Mouse (Mus musculus) embryonic facial prominence, embryonic 11.5 days (tissue): ENCODE results near the gene Gapdh. TPM values are rescaled to one million over a fixed set of nuclear protein-coding genes. Genes with fewer than 3 reads are reported as not detected.

Source experiments
- ATAC-seq: fragments of 200-750 bp; cut with Nextera tagmentation; replicated peaks from 2 replicates; pipeline ENCODE4 v1.8.0; 2017; ENCODE audit warnings: low read depth; ENCODE audit not compliant: insufficient number of reproducible peaks, low FRiP score, low TSS enrichment
- DNase-seq: peaks from one replicate; pipeline ENCODE4 v3.0.0-alpha.2; 2015; ENCODE audit warnings: low spot score
- H3K27ac ChIP-seq: fragments of 300-500 bp; sonication (generic); replicated peaks from 2 replicates; pipeline ENCODE4 v1.5.1; 2014; ENCODE audit warnings: mild to moderate bottlenecking, low read depth, low read length, control low read depth
- H3K27me3 ChIP-seq: fragments of 300-500 bp; sonication (generic); 2 replicates; pipeline ENCODE4 v1.6.1; 2014; ENCODE audit warnings: mild to moderate bottlenecking, low read length, moderate library complexity, mixed read lengths; ENCODE audit not compliant: control insufficient read depth, insufficient read depth
- H3K36me3 ChIP-seq: fragments of 300-500 bp; sonication (generic); replicated peaks from 2 replicates; pipeline ENCODE4 v1.6.1; 2014; ENCODE audit warnings: low read depth, mild to moderate bottlenecking, low read length, moderate library complexity, mixed read lengths; ENCODE audit not compliant: control insufficient read depth, insufficient read depth
- H3K4me1 ChIP-seq: fragments of 300-500 bp; sonication (generic); 2 replicates; pipeline ENCODE4 v1.6.1; 2014; ENCODE audit warnings: low read length, mixed read lengths; ENCODE audit not compliant: control insufficient read depth, insufficient read depth
- H3K4me2 ChIP-seq: fragments of 300-500 bp; sonication (generic); 2 replicates; pipeline ENCODE4 v1.6.1; 2014; ENCODE audit warnings: low read depth, mild to moderate bottlenecking, control low read depth, low read length, moderate library complexity
- H3K4me3 ChIP-seq: fragments of 300-500 bp; sonication (generic); 2 replicates; pipeline ENCODE4 v1.5.1; 2014; ENCODE audit warnings: low read depth, low read length, control low read depth
- H3K9ac ChIP-seq: fragments of 300-500 bp; sonication (generic); replicated peaks from 2 replicates; pipeline ENCODE4 v1.6.1; 2014; ENCODE audit warnings: mild to moderate bottlenecking, control low read depth, low read length
- H3K9me3 ChIP-seq: fragments of 300-500 bp; sonication (generic); replicated peaks from 2 replicates; pipeline ENCODE4 v1.6.1; 2016; ENCODE audit warnings: mild to moderate bottlenecking, low read length, inconsistent platforms, mixed read lengths; ENCODE audit not compliant: control insufficient read depth
- WGBS: fragments of 180-500 bp; shearing (Covaris S2); extraction: QIAGEN DNeasy Blood & Tissue Kit; methylation state at CpG from one replicate; pipeline ENCODE4 v1.1.7; 2014; 5-methylcytosine and 5-hydroxymethylcytosine counted together
- polyA plus RNA-seq: library from polyadenylated mRNA; unstranded; fragments of >200 nt; fragmentation: Nextera tagmentation; extraction: Ambion mirVana; gene quantifications from 2 replicates; pipeline ENCODE4 v1.2.1, GENCODE M21; 2014

Gene Gapdh
- polyA plus RNA-seq, 1 experiment from 2014 or later: 2,314 TPM

DNA sequence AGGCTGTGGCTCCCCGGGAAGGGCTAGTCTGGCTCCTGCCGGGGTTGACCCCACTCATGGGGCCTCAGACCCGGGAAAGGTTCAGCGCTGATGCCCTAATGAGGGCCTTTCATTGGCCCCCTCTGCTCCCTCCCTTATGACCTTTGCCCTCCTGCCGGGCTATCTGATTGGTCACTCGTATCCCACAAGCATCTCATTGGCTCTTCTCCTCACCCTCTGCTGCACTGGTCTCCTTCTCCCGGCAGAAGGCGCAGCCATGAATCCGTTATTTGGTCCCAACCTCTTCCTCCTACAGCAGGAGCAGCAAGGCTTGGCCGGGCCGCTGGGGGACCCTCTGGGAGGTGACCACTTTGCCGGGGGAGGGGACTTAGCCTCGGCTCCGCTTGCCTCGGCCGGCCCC, 21.3 kb downstream of the Gapdh start, which contains the start of gene Iffo1:
Gene Iffo1 (plus strand): TSS at position 241 of the 400 bp plus-strand sequence.
- H3K27ac ChIP-seq: peak within 1 kb of the TSS; percentile 82
- peak within 1 kb of the TSS; percentile 76 for H3K4me3 ChIP-seq
- peak within 1 kb of the TSS; percentile 79 for H3K9ac ChIP-seq
- ATAC-seq (peak; percentile 93), DNase-seq (peak; percentile 93)
- H3K9me3 ChIP-seq: no peaks in the 10 kb centered on the region
- under 1% methylated on average over 16 of the region's 16 CpGs for WGBS
- H3K4me2 ChIP-seq: peak within 1 kb of the TSS; percentile 86
- no peaks in the 10 kb centered on the region; the same call in 1 of the 2 replicates for H3K4me1 ChIP-seq
- H3K36me3 ChIP-seq: peaks cover 6% of the 10 kb centered on the region; the same call in 1 of the 2 replicates
- no peaks in the 10 kb centered on the region for H3K27me3 ChIP-seq

- no peaks in the 10 kb centered on the region for H3K9me3 ChIP-seq
- H3K27ac ChIP-seq: no peak overlapping the region
- WGBS: 84% methylated on average over 9 of the region's 9 CpGs
- no peak overlapping the region for H3K4me2 ChIP-seq
- no peaks in the 10 kb centered on the region; the same call in 1 of the 2 replicates for H3K4me1 ChIP-seq
- H3K36me3 ChIP-seq: peaks cover 6% of the 10 kb centered on the region; the same call in 1 of the 2 replicates
- no peak overlapping the region for H3K9ac ChIP-seq
- ATAC-seq (no peak), DNase-seq (no peak)
- no peaks in the 10 kb centered on the region for H3K27me3 ChIP-seq
- no peak overlapping the region for H3K4me3 ChIP-seq
Measured at GRCm38 (mm10) chr6:125143904-125144303, 22.4 kb downstream of the Gapdh start.

GRCm38 (mm10) chr6:125143128-125143527, 23.1 kb downstream of the Gapdh start:
- no peaks in the 10 kb centered on the region for H3K4me1 ChIP-seq
- H3K4me2 ChIP-seq: no peak overlapping the region
- WGBS: 81% methylated on average over 3 of the region's 3 CpGs
- peaks cover 6% of the 10 kb centered on the region; the same call in 1 of the 2 replicates for H3K36me3 ChIP-seq
- no peak overlapping the region for H3K9ac ChIP-seq
- no peaks in the 10 kb centered on the region for H3K27me3 ChIP-seq
- ATAC-seq (no peak), DNase-seq (no peak)
- H3K4me3 ChIP-seq: no peak overlapping the region
- no peaks in the 10 kb centered on the region for H3K9me3 ChIP-seq
- H3K27ac ChIP-seq: no peak overlapping the region

GRCm38 (mm10) chr6:125142436-125142835, 23.8 kb downstream of the Gapdh start:
- no peaks in the 10 kb centered on the region for H3K27me3 ChIP-seq
- DNase-seq (no peak), ATAC-seq (no peak)
- H3K4me2 ChIP-seq: no peak overlapping the region
- H3K9me3 ChIP-seq: no peaks in the 10 kb centered on the region
- 95% methylated on average over 8 of the region's 8 CpGs for WGBS
- H3K4me1 ChIP-seq: no peaks in the 10 kb centered on the region
- H3K9ac ChIP-seq: no peak overlapping the region
- H3K27ac ChIP-seq: no peak overlapping the region
- no peak overlapping the region for H3K4me3 ChIP-seq
- H3K36me3 ChIP-seq: peaks cover 8% of the 10 kb centered on the region; the same call in 1 of the 2 replicates

DNA sequence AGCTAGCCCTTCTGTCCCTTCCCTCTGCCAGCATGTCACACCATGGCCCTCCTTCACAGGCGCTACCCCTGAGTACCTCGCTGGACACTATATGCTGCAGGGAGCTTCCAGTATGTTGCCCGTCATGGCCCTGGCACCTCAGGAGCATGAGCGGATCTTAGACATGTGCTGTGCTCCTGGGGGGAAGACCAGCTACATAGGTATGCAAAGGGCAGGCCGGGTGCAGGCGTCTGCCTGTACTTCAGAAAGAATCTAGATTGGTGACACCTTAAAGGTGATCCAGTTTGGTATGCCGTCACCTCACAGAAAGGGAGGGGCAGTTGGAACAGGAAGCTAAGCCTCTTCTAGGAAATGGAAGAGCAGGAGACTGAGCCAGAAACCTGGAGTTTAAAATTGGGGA, 26.5 kb downstream of the Gapdh start:
- H3K27ac ChIP-seq: no peak overlapping the region
- peaks cover 16% of the 10 kb centered on the region for H3K36me3 ChIP-seq
- H3K9me3 ChIP-seq: no peaks in the 10 kb centered on the region
- H3K4me2 ChIP-seq: no peak overlapping the region
- no peak overlapping the region for H3K9ac ChIP-seq
- 91% methylated on average over 7 of the region's 7 CpGs for WGBS
- DNase-seq: no peak
- no peak overlapping the region for H3K4me3 ChIP-seq
- no peaks in the 10 kb centered on the region for H3K4me1 ChIP-seq
- no peak for ATAC-seq
- H3K27me3 ChIP-seq: no peaks in the 10 kb centered on the region

- H3K27me3 ChIP-seq: no peaks in the 10 kb centered on the region
- H3K27ac ChIP-seq: no peak overlapping the region
- H3K4me2 ChIP-seq: no peak overlapping the region
- 90% methylated on average over 19 of the region's 19 CpGs for WGBS
- H3K4me1 ChIP-seq: no peaks in the 10 kb centered on the region
- DNase-seq: peak; percentile 65
- H3K4me3 ChIP-seq: no peak overlapping the region
- H3K36me3 ChIP-seq: peaks cover 15% of the 10 kb centered on the region
- no peak overlapping the region for H3K9ac ChIP-seq
- no peak for ATAC-seq
- H3K9me3 ChIP-seq: no peaks in the 10 kb centered on the region
Measured at GRCm38 (mm10) chr6:125137002-125137671, 29.1 kb downstream of the Gapdh start.

DNA sequence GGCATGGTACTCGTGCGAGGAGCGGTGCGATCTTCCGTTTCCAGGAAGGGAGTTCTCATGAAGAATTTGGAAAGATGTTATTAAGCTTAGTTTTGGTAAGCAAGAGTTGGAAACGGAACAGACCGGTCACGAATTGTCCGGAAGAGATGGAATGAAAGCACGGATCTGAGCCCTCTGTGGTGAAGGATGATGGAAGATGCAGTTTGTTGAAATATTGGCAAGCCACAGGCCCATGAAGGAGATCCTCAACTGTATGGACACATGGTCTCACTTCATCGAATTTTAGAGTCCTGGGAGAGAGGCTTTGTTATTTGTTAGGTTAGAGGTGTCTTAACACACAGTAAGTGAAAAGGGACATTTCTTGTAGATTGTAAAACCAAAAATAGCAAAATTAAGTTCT, 33.8 kb downstream of the Gapdh start:
- Histone ChIP-seq H3K9ac (peak overlapping the region; percentile 83), H3K36me3 (peaks cover 15% of the 10 kb centered on the region), H3K9me3 (no peaks in the 10 kb centered on the region), H3K4me1 (no peaks in the 10 kb centered on the region), H3K27me3 (no peaks in the 10 kb centered on the region), H3K27ac (no peak overlapping the region), H3K4me3 (peak overlapping the region; percentile 93), H3K4me2 (peak overlapping the region; percentile 79)
- DNase-seq (no peak), ATAC-seq (no peak)
- 8% methylated on average over 11 of the region's 11 CpGs for WGBS

- DNase-seq (peak; percentile 97), ATAC-seq (peak; percentile 87)
- H3K4me3 ChIP-seq: peak within 1 kb of the TSS; percentile 93
- H3K36me3 ChIP-seq: peaks cover 17% of the 10 kb centered on the region
- H3K4me1 ChIP-seq: no peaks in the 10 kb centered on the region
- peak within 1 kb of the TSS; percentile 83 for H3K9ac ChIP-seq
- peak within 1 kb of the TSS; percentile 79 for H3K4me2 ChIP-seq
- no peaks in the 10 kb centered on the region for H3K9me3 ChIP-seq
- WGBS: under 1% methylated on average over 66 of the region's 66 CpGs
- H3K27ac ChIP-seq: peak within 1 kb of the TSS; percentile 82
- H3K27me3 ChIP-seq: no peaks in the 10 kb centered on the region
Measured at GRCm38 (mm10) chr6:125131302-125132156, 34.7 kb downstream of the Gapdh start, which contains the start of gene Nop2. Gene Nop2, plus strand, starts transcription at chr6:125131909.
